Mouse (Mus musculus): ENCODE measurements around the gene Zswim8.
"Not testable (repeated sequence)": the region's sequence is repeated elsewhere in the genome, so short reads cannot be mapped to it uniquely, and the experiment has no call there.

The Zswim8 gene

GRCm38 (mm10) chr14:20693589-20694101, 13.7 kb upstream of the Zswim8 start:
- no peak for DNase-seq (ENCODE audit: low read depth, low spot score)

GRCm38 (mm10) chr14:20694185-20694883, 13.0 kb upstream of the Zswim8 start:
- DNase-seq (ENCODE audit: low read depth, low spot score), result no peak

GRCm38 (mm10) chr14:20694884-20695760, 12.2 kb upstream of the Zswim8 start, which contains the start of gene Fut11:
TSS of gene Fut11 (plus strand) at chr14:20694968.
- peak; percentile 75 for DNase-seq (ENCODE audit: low read depth, low spot score)

GRCm38 (mm10) chr14:20695761-20696520, 11.4 kb upstream of the Zswim8 start:
- no peak for DNase-seq (ENCODE audit: low read depth, low spot score)

GRCm38 (mm10) chr14:20696986-20697385, 10.4 kb upstream of the Zswim8 start:
- DNase-seq (ENCODE audit: low read depth, low spot score), result peak; percentile 78

GRCm38 (mm10) chr14:20698515-20698914, 8.8 kb upstream of the Zswim8 start:
- no peak for DNase-seq (ENCODE audit: low read depth, low spot score)

- no peak for DNase-seq (ENCODE audit: low read depth, low spot score)
Observed at GRCm38 (mm10) chr14:20700362-20700761, 7.0 kb upstream of the Zswim8 start.

- DNase-seq (ENCODE audit: low read depth, low spot score), result no peak
Observed at GRCm38 (mm10) chr14:20701554-20701953, 5.8 kb upstream of the Zswim8 start.

GRCm38 (mm10) chr14:20702096-20702740, 5.1 kb upstream of the Zswim8 start:
- DNase-seq (ENCODE audit: low read depth, low spot score), result no peak

- DNase-seq (ENCODE audit: low read depth, low spot score), result peak; percentile 71
Observed at GRCm38 (mm10) chr14:20702741-20703381, 4.5 kb upstream of the Zswim8 start, which contains the start of gene Chchd1. TSS of gene Chchd1 (plus strand) at chr14:20703006.

- not testable (repeated sequence) for DNase-seq (ENCODE audit: low read depth, low spot score)
Observed at GRCm38 (mm10) chr14:20703461-20703860, 3.9 kb upstream of the Zswim8 start.

GRCm38 (mm10) chr14:20708239-20708638, 887 bp downstream of the Zswim8 start:
- DNase-seq (ENCODE audit: low read depth, low spot score), result no peak

- no peak for DNase-seq (ENCODE audit: low read depth, low spot score)
Observed at GRCm38 (mm10) chr14:20713832-20714231, 6.5 kb downstream of the Zswim8 start.

GRCm38 (mm10) chr14:20718443-20718842, 11.1 kb downstream of the Zswim8 start:
- DNase-seq (ENCODE audit: low read depth, low spot score), result no peak

GRCm38 (mm10) chr14:20719767-20720166, 12.4 kb downstream of the Zswim8 start:
- DNase-seq (ENCODE audit: low read depth, low spot score), result no peak

- DNase-seq (ENCODE audit: low read depth, low spot score), result no peak
Observed at GRCm38 (mm10) chr14:20721371-20721770, 14.0 kb downstream of the Zswim8 start.

GRCm38 (mm10) chr14:20723006-20723405, 15.7 kb downstream of the Zswim8 start:
- DNase-seq (ENCODE audit: low read depth, low spot score), result no peak

- no peak for DNase-seq (ENCODE audit: low read depth, low spot score)
Observed at GRCm38 (mm10) chr14:20724043-20724442, 16.7 kb downstream of the Zswim8 start.

- DNase-seq (ENCODE audit: low read depth, low spot score), result no peak
Observed at GRCm38 (mm10) chr14:20725660-20726339, 18.4 kb downstream of the Zswim8 start.

GRCm38 (mm10) chr14:20729871-20730270, 22.5 kb downstream of the Zswim8 start:
- DNase-seq (ENCODE audit: low read depth, low spot score), result no peak
